Mouse (Mus musculus) myocyte (in vitro differentiated cells): ENCODE measurements around the gene Hyou1.

Source experiments
- E2F4 ChIP-seq: IDR thresholded peaks from one replicate; pipeline ENCODE4 v1.6.1; 2011; ENCODE audit warnings: mild to moderate bottlenecking, control low read depth, moderate library complexity; ENCODE audit not compliant: insufficient read depth
- MAX ChIP-seq: IDR thresholded peaks from one replicate; pipeline ENCODE4 v1.6.1; 2011; ENCODE audit warnings: low read depth, mild to moderate bottlenecking, control low read depth
- POLR2A ChIP-seq: IDR thresholded peaks from one replicate; pipeline ENCODE4 v1.6.1; 2011; ENCODE audit warnings: low read depth, mild to moderate bottlenecking, control low read depth, moderate library complexity; ENCODE audit not compliant: insufficient read length
- POLR2AphosphoS2 ChIP-seq: IDR thresholded peaks from one replicate; pipeline ENCODE4 v1.6.1; 2011; ENCODE audit warnings: low read depth, control low read depth; ENCODE audit not compliant: insufficient read length
- REST ChIP-seq: IDR thresholded peaks from one replicate; pipeline ENCODE4 v1.6.1; 2011; ENCODE audit warnings: mild to moderate bottlenecking, control low read depth, moderate library complexity; ENCODE audit not compliant: insufficient read depth, insufficient read length
- TCF12 ChIP-seq: IDR thresholded peaks from one replicate; pipeline ENCODE4 v1.6.1; 2011; ENCODE audit warnings: mild to moderate bottlenecking, control low read depth; ENCODE audit not compliant: poor library complexity, insufficient read depth, severe bottlenecking
- USF1 ChIP-seq: IDR thresholded peaks from one replicate; pipeline ENCODE4 v1.6.1; 2011; ENCODE audit warnings: low read depth, mild to moderate bottlenecking, control low read depth, moderate library complexity

- TF ChIP-seq REST, result no peak
- peak; percentile 85 for TF ChIP-seq POLR2AphosphoS2
- no peak for TF ChIP-seq MAX
- peak; percentile 96 for TF ChIP-seq E2F4
- peak; percentile 71 for TF ChIP-seq POLR2A
- TF ChIP-seq TCF12, result no peak
- no peak for TF ChIP-seq USF1
These were observed 35.4 kb upstream of the Hyou1 start, which contains the start of gene Hmbs for GRCm38 (mm10) chr9:44343781-44344421.
